Mouse (Mus musculus): ENCODE results near the gene Slc2a10. TPM values are rescaled to one million over a fixed set of nuclear protein-coding genes. Genes with fewer than 3 reads are reported as not detected.

The Slc2a10 gene
- 2.5 and 2.8 TPM in 2 replicates for polyA plus RNA-seq (2015; fragmentation: Nextera tagmentation; extraction: Ambion mirVana)

GRCm38 (mm10) chr2:165503259-165504203 lies at the start of gene Slc2a10:
TSS of gene Slc2a10 (plus strand) at chr2:165503787.
- WGBS, result 5% methylated on average over 25 of the region's 32 CpGs
- Histone ChIP-seq H3K9ac (replicated peaks; ENCODE audit: low read depth, low read length) (peak within 1 kb of the TSS; percentile 22; the same call in 1 of the 2 replicates), H3K27ac (ENCODE audit: low read length) (no peak within 1 kb of the TSS; the same call in 1 of the 2 replicates), H3K9me3 (ENCODE audit: control insufficient read depth, low read length) (no peaks in the 10 kb centered on the region), H3K36me3 (ENCODE audit: control insufficient read depth, insufficient read depth) (no peaks in the 10 kb centered on the region), H3K4me2 (ENCODE audit: low read length) (peak within 1 kb of the TSS; percentile 46), H3K4me1 (replicated peaks; ENCODE audit: control insufficient read depth, insufficient read depth, low read length) (peaks cover 11% of the 10 kb centered on the region), H3K4me3 (replicated peaks; ENCODE audit: low read length) (peak within 1 kb of the TSS; percentile 33), H3K27me3 (replicated peaks; ENCODE audit: control insufficient read depth, insufficient read depth, low read length) (no peaks in the 10 kb centered on the region)
- ATAC-seq, result peak; percentile 79

GRCm38 (mm10) chr2:165456710-165457109 lies 46.9 kb upstream of the Slc2a10 start:
- WGBS, result 56% methylated on average over 2 of the region's 2 CpGs

GRCm38 (mm10) chr2:165458189-165458588 lies 45.4 kb upstream of the Slc2a10 start:
- H3K9me3 ChIP-seq (ENCODE audit: control insufficient read depth, low read length), result no peaks in the 10 kb centered on the region
- WGBS, result 59% methylated on average over 5 of the region's 5 CpGs
- no peak for ATAC-seq
- H3K4me2 ChIP-seq (ENCODE audit: low read length), result no peak overlapping the region
- H3K4me3 ChIP-seq (replicated peaks; ENCODE audit: low read length), result no peak overlapping the region
- H3K9ac ChIP-seq (replicated peaks; ENCODE audit: low read depth, low read length), result no peak overlapping the region
- no peaks in the 10 kb centered on the region for H3K36me3 ChIP-seq (ENCODE audit: control insufficient read depth, insufficient read depth)
- no peaks in the 10 kb centered on the region for H3K4me1 ChIP-seq (replicated peaks; ENCODE audit: control insufficient read depth, insufficient read depth, low read length)
- no peaks in the 10 kb centered on the region for H3K27me3 ChIP-seq (replicated peaks; ENCODE audit: control insufficient read depth, insufficient read depth, low read length)
- no peak overlapping the region for H3K27ac ChIP-seq (ENCODE audit: low read length)

More at GRCm38 (mm10) chr2:165456710-165457109, 46.9 kb upstream of the Slc2a10 start:
- Histone ChIP-seq H3K36me3 (ENCODE audit: control insufficient read depth, insufficient read depth) (no peaks in the 10 kb centered on the region), H3K27ac (ENCODE audit: low read length) (no peak overlapping the region), H3K4me1 (replicated peaks; ENCODE audit: control insufficient read depth, insufficient read depth, low read length) (no peaks in the 10 kb centered on the region), H3K27me3 (replicated peaks; ENCODE audit: control insufficient read depth, insufficient read depth, low read length) (no peaks in the 10 kb centered on the region), H3K9me3 (ENCODE audit: control insufficient read depth, low read length) (no peaks in the 10 kb centered on the region), H3K4me3 (replicated peaks; ENCODE audit: low read length) (no peak overlapping the region), H3K9ac (replicated peaks; ENCODE audit: low read depth, low read length) (no peak overlapping the region), H3K4me2 (ENCODE audit: low read length) (no peak overlapping the region)
- no peak for ATAC-seq

GRCm38 (mm10) chr2:165459663-165460062 lies 43.9 kb upstream of the Slc2a10 start:
- WGBS, result 22% methylated on average over 7 of the region's 7 CpGs
- Histone ChIP-seq H3K4me1 (replicated peaks; ENCODE audit: control insufficient read depth, insufficient read depth, low read length) (no peaks in the 10 kb centered on the region), H3K27me3 (replicated peaks; ENCODE audit: control insufficient read depth, insufficient read depth, low read length) (no peaks in the 10 kb centered on the region), H3K27ac (ENCODE audit: low read length) (no peak overlapping the region), H3K4me2 (ENCODE audit: low read length) (no peak overlapping the region), H3K36me3 (ENCODE audit: control insufficient read depth, insufficient read depth) (no peaks in the 10 kb centered on the region), H3K9ac (replicated peaks; ENCODE audit: low read depth, low read length) (no peak overlapping the region), H3K4me3 (replicated peaks; ENCODE audit: low read length) (no peak overlapping the region), H3K9me3 (ENCODE audit: control insufficient read depth, low read length) (no peaks in the 10 kb centered on the region)
- ATAC-seq, result no peak

GRCm38 (mm10) chr2:165467824-165468452 lies 35.6 kb upstream of the Slc2a10 start:
- peaks cover 6% of the 10 kb centered on the region; the same call in 1 of the 2 replicates for H3K27me3 ChIP-seq (replicated peaks; ENCODE audit: control insufficient read depth, insufficient read depth, low read length)
- peaks cover 2% of the 10 kb centered on the region; the same call in 1 of the 2 replicates for H3K4me1 ChIP-seq (replicated peaks; ENCODE audit: control insufficient read depth, insufficient read depth, low read length)
- H3K9ac ChIP-seq (replicated peaks; ENCODE audit: low read depth, low read length), result no peak overlapping the region; the same call in 1 of the 2 replicates
- H3K4me2 ChIP-seq (ENCODE audit: low read length), result no peak overlapping the region
- no peak overlapping the region for H3K4me3 ChIP-seq (replicated peaks; ENCODE audit: low read length)
- H3K9me3 ChIP-seq (ENCODE audit: control insufficient read depth, low read length), result no peaks in the 10 kb centered on the region
- H3K27ac ChIP-seq (ENCODE audit: low read length), result no peak overlapping the region
- no peak for ATAC-seq
- 48% methylated on average over 15 of the region's 15 CpGs for WGBS
- H3K36me3 ChIP-seq (ENCODE audit: control insufficient read depth, insufficient read depth), result no peaks in the 10 kb centered on the region

- 54% methylated on average over 5 of the region's 5 CpGs for WGBS
- H3K27ac ChIP-seq (ENCODE audit: low read length), result no peak overlapping the region
- H3K36me3 ChIP-seq (ENCODE audit: control insufficient read depth, insufficient read depth), result no peaks in the 10 kb centered on the region
- no peak overlapping the region for H3K9ac ChIP-seq (replicated peaks; ENCODE audit: low read depth, low read length)
- peaks cover 4% of the 10 kb centered on the region; the same call in 1 of the 2 replicates for H3K4me1 ChIP-seq (replicated peaks; ENCODE audit: control insufficient read depth, insufficient read depth, low read length)
- H3K9me3 ChIP-seq (ENCODE audit: control insufficient read depth, low read length), result no peaks in the 10 kb centered on the region
- ATAC-seq, result no peak
- H3K27me3 ChIP-seq (replicated peaks; ENCODE audit: control insufficient read depth, insufficient read depth, low read length), result peaks cover 11% of the 10 kb centered on the region; the same call in 1 of the 2 replicates
- no peak overlapping the region for H3K4me2 ChIP-seq (ENCODE audit: low read length)
- no peak overlapping the region for H3K4me3 ChIP-seq (replicated peaks; ENCODE audit: low read length)
These were observed 33.4 kb upstream of the Slc2a10 start for GRCm38 (mm10) chr2:165470167-165470566.

- no peak overlapping the region for H3K4me2 ChIP-seq (ENCODE audit: low read length)
- no peak overlapping the region for H3K9ac ChIP-seq (replicated peaks; ENCODE audit: low read depth, low read length)
- H3K4me1 ChIP-seq (replicated peaks; ENCODE audit: control insufficient read depth, insufficient read depth, low read length), result peaks cover 4% of the 10 kb centered on the region; the same call in 1 of the 2 replicates
- WGBS, result 88% methylated on average over 11 of the region's 11 CpGs
- H3K27ac ChIP-seq (ENCODE audit: low read length), result no peak overlapping the region
- H3K27me3 ChIP-seq (replicated peaks; ENCODE audit: control insufficient read depth, insufficient read depth, low read length), result peaks cover 11% of the 10 kb centered on the region; the same call in 1 of the 2 replicates
- H3K9me3 ChIP-seq (ENCODE audit: control insufficient read depth, low read length), result no peaks in the 10 kb centered on the region
- ATAC-seq, result no peak
- no peak overlapping the region for H3K4me3 ChIP-seq (replicated peaks; ENCODE audit: low read length)
- no peaks in the 10 kb centered on the region for H3K36me3 ChIP-seq (ENCODE audit: control insufficient read depth, insufficient read depth)
These were observed 31.6 kb upstream of the Slc2a10 start for GRCm38 (mm10) chr2:165471943-165472342.

GRCm38 (mm10) chr2:165473003-165473402 lies 30.6 kb upstream of the Slc2a10 start, which contains the start of gene Slc13a3:
TSS of gene Slc13a3 (minus strand) at chr2:165473230.
- H3K9me3 ChIP-seq (ENCODE audit: control insufficient read depth, low read length), result no peaks in the 10 kb centered on the region
- H3K36me3 ChIP-seq (ENCODE audit: control insufficient read depth, insufficient read depth), result no peaks in the 10 kb centered on the region
- no peak for ATAC-seq
- peak within 1 kb of the TSS; percentile 22 for H3K9ac ChIP-seq (replicated peaks; ENCODE audit: low read depth, low read length)
- peaks cover 11% of the 10 kb centered on the region; the same call in 1 of the 2 replicates for H3K27me3 ChIP-seq (replicated peaks; ENCODE audit: control insufficient read depth, insufficient read depth, low read length)
- H3K27ac ChIP-seq (ENCODE audit: low read length), result no peak within 1 kb of the TSS
- 4% methylated on average over 21 of the region's 35 CpGs for WGBS
- peaks cover 4% of the 10 kb centered on the region; the same call in 1 of the 2 replicates for H3K4me1 ChIP-seq (replicated peaks; ENCODE audit: control insufficient read depth, insufficient read depth, low read length)
- peak within 1 kb of the TSS; percentile 17 for H3K4me3 ChIP-seq (replicated peaks; ENCODE audit: low read length)
- peak within 1 kb of the TSS; percentile 43 for H3K4me2 ChIP-seq (ENCODE audit: low read length)

GRCm38 (mm10) chr2:165475412-165475811 lies 28.2 kb upstream of the Slc2a10 start:
- no peak overlapping the region for H3K4me3 ChIP-seq (replicated peaks; ENCODE audit: low read length)

More at GRCm38 (mm10) chr2:165475412-165475811, 28.2 kb upstream of the Slc2a10 start:
- Histone ChIP-seq H3K4me1 (replicated peaks; ENCODE audit: control insufficient read depth, insufficient read depth, low read length) (peaks cover 4% of the 10 kb centered on the region; the same call in 1 of the 2 replicates), H3K36me3 (ENCODE audit: control insufficient read depth, insufficient read depth) (no peaks in the 10 kb centered on the region), H3K27ac (ENCODE audit: low read length) (no peak overlapping the region), H3K9ac (replicated peaks; ENCODE audit: low read depth, low read length) (no peak overlapping the region), H3K9me3 (ENCODE audit: control insufficient read depth, low read length) (no peaks in the 10 kb centered on the region), H3K4me2 (ENCODE audit: low read length) (no peak overlapping the region), H3K27me3 (replicated peaks; ENCODE audit: control insufficient read depth, insufficient read depth, low read length) (peaks cover 11% of the 10 kb centered on the region; the same call in 1 of the 2 replicates)
- WGBS, result 69% methylated on average over 7 of the region's 7 CpGs
- ATAC-seq, result no peak

All from forebrain, embryonic 16.5 days (tissue).